15 mouse cellular contexts compared by ENCODE assay signal in genomic region chr6:146674420-146674819, GRCm38 (mm10). TPM values are rescaled to one million over a fixed set of nuclear protein-coding genes. Genes with fewer than 3 reads are reported as not detected.
DNase-seq lines count a peak whose midpoint lies in the region; ATAC-seq lines count a peak whose summit lies in the region.
"Had no signal": no experiment of that assay in that cellular context is flagged by ENCODE, and none has a peak within 500 bp of the region (broad histone marks: within the 10 kb centered on the region; RNA-seq: fewer than 3 reads in every experiment).

No protein-coding gene starts in this region.

- H3K4me2 ChIP-seq in heart, embryonic 12.5 days, result peak overlapping the region; percentile 15; the same call in 1 of the 2 replicates
- H3K4me2 ChIP-seq in midbrain, embryonic 16.5 days (ENCODE audit: low read length), result no peak overlapping the region
- H3K4me2 ChIP-seq in hindbrain, embryonic 11.5 days (replicated peaks; ENCODE audit: low read depth, low read length), result no peak overlapping the region
- H3K4me2 ChIP-seq: embryonic facial prominence, embryonic 12.5 days; forebrain, embryonic 12.5 days; hindbrain, embryonic 14.5 days; kidney, embryonic 15.5 days; liver, embryonic 15.5 days had no signal

- H3K9me3 ChIP-seq in heart, embryonic 12.5 days (replicated peaks), result peaks cover 10% of the 10 kb centered on the region
- H3K9me3 ChIP-seq in megakaryocyte, embryonic 14.5 days, result peaks cover 12% of the 10 kb centered on the region
- H3K9me3 ChIP-seq in midbrain, embryonic 16.5 days (replicated peaks; ENCODE audit: control insufficient read depth, low read length, poor library complexity, severe bottlenecking), result no peaks in the 10 kb centered on the region
- no peaks in the 10 kb centered on the region for H3K9me3 ChIP-seq in hindbrain, embryonic 11.5 days (ENCODE audit: control insufficient read depth, low read length)
- H3K9me3 ChIP-seq: embryonic facial prominence, embryonic 12.5 days; kidney, embryonic 15.5 days; liver, embryonic 15.5 days had no signal

- H3K27ac ChIP-seq in heart, embryonic 12.5 days (ENCODE audit: poor library complexity, severe bottlenecking), result peak overlapping the region; percentile 92
- H3K27ac ChIP-seq in midbrain, embryonic 16.5 days (ENCODE audit: low read length), result no peak overlapping the region
- no peak overlapping the region for H3K27ac ChIP-seq in hindbrain, embryonic 11.5 days (ENCODE audit: low read depth, low read length)
- H3K27ac ChIP-seq: embryonic facial prominence, embryonic 12.5 days; forebrain, embryonic 12.5 days; hindbrain, embryonic 14.5 days; kidney, embryonic 15.5 days; liver, embryonic 15.5 days had no signal

- H3K4me1 ChIP-seq in heart, embryonic 12.5 days (replicated peaks), result peaks cover 63% of the 10 kb centered on the region
- peaks cover 60% of the 10 kb centered on the region for H3K4me1 ChIP-seq in megakaryocyte, embryonic 14.5 days
- H3K4me1 ChIP-seq in midbrain, embryonic 16.5 days (ENCODE audit: control insufficient read depth, insufficient read depth, low read length), result no peaks in the 10 kb centered on the region
- no peaks in the 10 kb centered on the region for H3K4me1 ChIP-seq in hindbrain, embryonic 11.5 days (replicated peaks; ENCODE audit: control insufficient read depth, insufficient read depth, low read length)
- H3K4me1 ChIP-seq: embryonic facial prominence, embryonic 12.5 days; forebrain, embryonic 12.5 days; kidney, embryonic 15.5 days; liver, embryonic 15.5 days had no signal

- H3K4me3 ChIP-seq in heart, embryonic 12.5 days, result no peak overlapping the region
- peak overlapping the region; percentile 57 for H3K4me3 ChIP-seq in megakaryocyte, embryonic 14.5 days (replicated peaks)
- H3K4me3 ChIP-seq in midbrain, embryonic 16.5 days (ENCODE audit: low read depth, low read length), result no peak overlapping the region
- no peak overlapping the region for H3K4me3 ChIP-seq in hindbrain, embryonic 11.5 days (ENCODE audit: low read depth, low read length)
- H3K4me3 ChIP-seq: embryonic facial prominence, embryonic 12.5 days; forebrain, embryonic 12.5 days; kidney, embryonic 15.5 days; liver, embryonic 15.5 days had no signal

- no peaks in the 10 kb centered on the region for H3K36me3 ChIP-seq in heart, embryonic 12.5 days
- peaks cover 6% of the 10 kb centered on the region for H3K36me3 ChIP-seq in megakaryocyte, embryonic 14.5 days (replicated peaks; ENCODE audit: low read length)
- no peaks in the 10 kb centered on the region for H3K36me3 ChIP-seq in splenic B cell, adult 2 months (ENCODE audit: control insufficient read depth, insufficient read depth, low read length, poor library complexity, severe bottlenecking)
- H3K36me3 ChIP-seq in midbrain, embryonic 16.5 days (ENCODE audit: control insufficient read depth, insufficient read depth, low read length), result no peaks in the 10 kb centered on the region
- no peaks in the 10 kb centered on the region for H3K36me3 ChIP-seq in hindbrain, embryonic 11.5 days (ENCODE audit: control insufficient read depth, insufficient read depth, low read length)
- H3K36me3 ChIP-seq: embryonic facial prominence, embryonic 12.5 days; forebrain, embryonic 12.5 days; kidney, embryonic 15.5 days; liver, embryonic 15.5 days had no signal

- peak overlapping the region; percentile 57 for H3K9ac ChIP-seq in heart, embryonic 12.5 days
- H3K9ac ChIP-seq in midbrain, embryonic 16.5 days (ENCODE audit: low read depth, low read length), result no peak overlapping the region
- H3K9ac ChIP-seq in hindbrain, embryonic 11.5 days (ENCODE audit: low read depth, low read length), result no peak overlapping the region
- H3K9ac ChIP-seq: embryonic facial prominence, embryonic 12.5 days; forebrain, embryonic 12.5 days; hindbrain, embryonic 14.5 days; kidney, embryonic 15.5 days; liver, embryonic 15.5 days had no signal

- H3K27me3 ChIP-seq in heart, embryonic 12.5 days (replicated peaks), result no peaks in the 10 kb centered on the region
- H3K27me3 ChIP-seq in megakaryocyte, embryonic 14.5 days (replicated peaks), result no peaks in the 10 kb centered on the region
- H3K27me3 ChIP-seq in splenic B cell, adult 2 months (ENCODE audit: control insufficient read depth, insufficient read depth, low read length, poor library complexity, severe bottlenecking), result no peaks in the 10 kb centered on the region
- no peaks in the 10 kb centered on the region for H3K27me3 ChIP-seq in midbrain, embryonic 16.5 days (ENCODE audit: control insufficient read depth, insufficient read depth, low read depth, low read length)
- no peaks in the 10 kb centered on the region for H3K27me3 ChIP-seq in hindbrain, embryonic 11.5 days (ENCODE audit: control insufficient read depth, insufficient read depth, low read length)
- H3K27me3 ChIP-seq: embryonic facial prominence, embryonic 12.5 days; forebrain, embryonic 12.5 days; kidney, embryonic 15.5 days; liver, embryonic 15.5 days had no signal

- 66% methylated on average over 8 of the region's 8 CpGs for WGBS in heart, embryonic 12.5 days
- 91% methylated on average over 8 of the region's 8 CpGs for whole genome bisulfite sequencing in midbrain, embryonic 16.5 days
- 87% methylated on average over 8 of the region's 8 CpGs for WGBS in hindbrain, embryonic 11.5 days

- DNase-seq in heart, adult 9 months (ENCODE audit: low spot score in 2 of 2), result no peak
- peak; percentile 13 for DNase-seq in splenic B cell, adult 2 months (ENCODE audit: low read depth, low spot score)
- DNase-seq in frontal cortex, postnatal 36 days (ENCODE audit: low spot score in 2 of 2), result no peak
- no peak for DNase-seq in hindbrain, embryonic 11.5 days (ENCODE audit: low spot score)
- DNase-seq: cerebellum, postnatal 25 days; right cerebral cortex, postnatal 25 days had no signal

- no peak for ATAC-seq in heart, embryonic 12.5 days (ENCODE audit: insufficient number of reproducible peaks, low FRiP score)
- no peak for ATAC-seq in megakaryocyte, adult 5-6 weeks (ENCODE audit: poor library complexity, severe bottlenecking)
- ATAC-seq in midbrain, embryonic 16.5 days, result no peak
- no peak for ATAC-seq in hindbrain, embryonic 11.5 days (ENCODE audit: low FRiP score)

RNA-seq across cellular contexts. Expression of gene Tm7sf3, which starts 31.8 kb away (rescaled TPM):
- 49.4 and 51.7 TPM in 2 replicates for polyA plus RNA-seq in heart, embryonic 12.5 days (2016; fragmentation: Nextera tagmentation; extraction: Ambion mirVana)
- polyA plus RNA-seq in megakaryocyte, embryonic 14.5 days (2012; ENCODE audit: insufficient read depth, low replicate concordance), result 11.0 and 20.2 TPM in 2 replicates
- total RNA-seq in megakaryocyte, adult 5-6 weeks (2015), result 27.8 and 31.6 TPM in 2 replicates
- 40.3 and 40.4 TPM in 2 replicates for total RNA-seq in megakaryocyte, adult 5-6 weeks (2017)
- polyA plus RNA-seq in midbrain, embryonic 16.5 days (2015; fragmentation: Nextera tagmentation; extraction: Ambion mirVana), result 31.7 and 32.7 TPM in 2 replicates
- polyA plus RNA-seq in hindbrain, embryonic 11.5 days (2014; fragmentation: Nextera tagmentation; extraction: Ambion mirVana), result 25.8 and 27.8 TPM in 2 replicates

RNA-seq across cellular contexts. Expression of gene Med21, which starts 32.1 kb away (rescaled TPM):
- 130 and 136 TPM in 2 replicates for polyA plus RNA-seq in heart, embryonic 12.5 days (2016; fragmentation: Nextera tagmentation; extraction: Ambion mirVana)
- polyA plus RNA-seq in megakaryocyte, embryonic 14.5 days (2012; ENCODE audit: insufficient read depth, low replicate concordance), result 4.1 TPM in 1 of 2 replicates, not detected in the other
- total RNA-seq in megakaryocyte, adult 5-6 weeks (2015), result 96.7 and 109 TPM in 2 replicates
- total RNA-seq in megakaryocyte, adult 5-6 weeks (2017), result 76.2 and 82.8 TPM in 2 replicates
- polyA plus RNA-seq in midbrain, embryonic 16.5 days (2015; fragmentation: Nextera tagmentation; extraction: Ambion mirVana), result 105 and 108 TPM in 2 replicates
- 125 and 132 TPM in 2 replicates for polyA plus RNA-seq in hindbrain, embryonic 11.5 days (2014; fragmentation: Nextera tagmentation; extraction: Ambion mirVana)

RNA-seq across cellular contexts. Expression of gene Stk38l, which starts 50.4 kb away (rescaled TPM):
- 50.6 and 52.7 TPM in 2 replicates for polyA plus RNA-seq in heart, embryonic 12.5 days (2016; fragmentation: Nextera tagmentation; extraction: Ambion mirVana)
- 0.59 TPM in 1 of 2 replicates, not detected in the other for polyA plus RNA-seq in megakaryocyte, embryonic 14.5 days (2012; ENCODE audit: insufficient read depth, low replicate concordance)
- total RNA-seq in megakaryocyte, adult 5-6 weeks (2015), result 2.2 and 5.0 TPM in 2 replicates
- total RNA-seq in megakaryocyte, adult 5-6 weeks (2017), result 2.8 and 3.7 TPM in 2 replicates
- 14.4 and 15.8 TPM in 2 replicates for polyA plus RNA-seq in midbrain, embryonic 16.5 days (2015; fragmentation: Nextera tagmentation; extraction: Ambion mirVana)
- 19.4 and 20.1 TPM in 2 replicates for polyA plus RNA-seq in hindbrain, embryonic 11.5 days (2014; fragmentation: Nextera tagmentation; extraction: Ambion mirVana)

Comparison
In these comparisons a context has a peak if more than half of its experiments do, and no peak if none do; other contexts are left out.
1. RNA of gene Med21, which starts 32.1 kb away (polyA plus RNA-seq): 130 to 136 TPM in heart, embryonic 12.5 days, 125 to 132 TPM in hindbrain, embryonic 11.5 days and 105 to 108 TPM in midbrain, embryonic 16.5 days; 4.1 TPM in megakaryocyte, embryonic 14.5 days; every median in the first group is over 10 times any median in the second.